Comparison of ENCODE assay signal across 23 mouse cellular contexts in the genomic region with DNA sequence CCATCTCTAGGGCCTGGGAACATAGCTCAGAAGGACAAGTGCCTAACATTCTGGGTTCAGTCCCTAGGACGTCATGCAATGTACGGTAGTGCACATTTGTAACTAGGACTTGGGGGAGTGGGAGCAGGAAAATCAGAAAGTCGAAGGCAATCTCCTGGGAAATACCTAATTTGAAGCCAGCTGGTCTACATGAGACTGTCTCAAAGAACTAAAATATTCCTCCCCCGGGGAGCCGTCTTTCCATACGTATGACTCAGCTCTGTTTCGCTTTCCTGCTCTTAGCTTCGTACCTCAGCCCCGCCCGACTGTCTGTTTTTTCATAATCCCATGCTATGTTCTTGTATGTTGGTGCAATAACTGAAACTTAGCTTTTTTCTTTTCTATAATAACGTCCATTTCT.
DNase-seq lines count a peak whose midpoint lies in the region; ATAC-seq and TF ChIP-seq lines count a peak whose summit lies in the region.
"Had no signal": no experiment of that assay in that cellular context is flagged by ENCODE, and none has a peak within 500 bp of the region (broad histone marks: within the 10 kb centered on the region; RNA-seq: fewer than 3 reads in every experiment).

No protein-coding gene starts in this region.

- H3K4me2 ChIP-seq in midbrain, postnatal 0 days (ENCODE audit: low read depth, low read length, poor library complexity, severe bottlenecking) = no peak overlapping the region
- H3K4me2 ChIP-seq: forebrain, embryonic 13.5 days; limb, embryonic 15.5 days; liver, embryonic 15.5 days; midbrain, embryonic 13.5 days had no signal

- H3K9me3 ChIP-seq in midbrain, postnatal 0 days (ENCODE audit: low read length) = no peaks in the 10 kb centered on the region
- H3K9me3 ChIP-seq: forebrain, embryonic 13.5 days; limb, embryonic 15.5 days; liver, embryonic 15.5 days; midbrain, embryonic 13.5 days had no signal

- H3K9ac ChIP-seq in midbrain, postnatal 0 days (replicated peaks; ENCODE audit: low read length, poor library complexity, severe bottlenecking) = no peak overlapping the region
- H3K9ac ChIP-seq: forebrain, embryonic 13.5 days; limb, embryonic 15.5 days; liver, embryonic 15.5 days; midbrain, embryonic 13.5 days had no signal

- H3K27ac ChIP-seq in left cerebral cortex, adult 2 months = peak overlapping the region; percentile 55
- no peak overlapping the region for H3K27ac ChIP-seq in midbrain, postnatal 0 days (ENCODE audit: low read depth, low read length)
- H3K27ac ChIP-seq: forebrain, embryonic 13.5 days; hindbrain, postnatal 0 days; limb, embryonic 15.5 days; liver, embryonic 15.5 days; midbrain, embryonic 13.5 days had no signal

- 85% methylated on average over 11 of the region's 11 CpGs for WGBS in midbrain, postnatal 0 days

- H3K4me1 ChIP-seq in midbrain, postnatal 0 days (ENCODE audit: insufficient read depth, low read length) = no peaks in the 10 kb centered on the region
- H3K4me1 ChIP-seq: forebrain, embryonic 13.5 days; limb, embryonic 15.5 days; liver, embryonic 15.5 days; midbrain, embryonic 13.5 days had no signal

- no peaks in the 10 kb centered on the region for H3K27me3 ChIP-seq in midbrain, postnatal 0 days (ENCODE audit: insufficient read depth, low read length)
- H3K27me3 ChIP-seq: forebrain, embryonic 13.5 days; limb, embryonic 15.5 days; liver, embryonic 15.5 days; midbrain, embryonic 13.5 days had no signal

- peak; percentile 35 for DNase-seq in layer of hippocampus, adult 11-12 months (ENCODE audit: low spot score)
- no peak for DNase-seq in layer of hippocampus, postnatal 36 days
- peak; percentile 4 for DNase-seq in R1 (ENCODE audit: low read depth, low spot score)
- DNase-seq in left cerebral cortex, adult 2 months (ENCODE audit: extremely low spot score in 1 of 2, low spot score in 2 of 2) = peak in 1 of 2 experiments; percentile 33
- DNase-seq in right cerebral cortex, postnatal 14 days = peak; percentile 32
- DNase-seq in embryo, embryonic 10.5 days (ENCODE audit: low spot score) = no peak
- no peak for DNase-seq in midbrain, postnatal 0 days (ENCODE audit: low spot score)
- no peak for DNase-seq in spleen, adult 12 weeks (ENCODE audit: low spot score)
- DNase-seq: adrenal gland, postnatal 25 days; cerebellum, adult 11-12 months; cerebellum, postnatal 14 days; lung, postnatal 10 days; spleen, adult 18-20 months; thymus, adult 18-20 months; thymus, postnatal 4 days had no signal

- no peak for ATAC-seq in midbrain, postnatal 0 days (ENCODE audit: low FRiP score)
- ATAC-seq: forebrain, embryonic 13.5 days; hindbrain, postnatal 0 days; intestine, postnatal 0 days; midbrain, embryonic 13.5 days had no signal

- no peak for TF ChIP-seq CTCF in left cerebral cortex, adult 2 months (IDR thresholded peaks at IDR 0.05)
- no peak for TF ChIP-seq CTCF in midbrain, postnatal 0 days (IDR thresholded peaks at IDR 0.05)

- no peak overlapping the region for H3K4me3 ChIP-seq in left cerebral cortex, adult 2 months
- H3K4me3 ChIP-seq in midbrain, postnatal 0 days (ENCODE audit: low read depth, low read length) = no peak overlapping the region
- H3K4me3 ChIP-seq: forebrain, embryonic 13.5 days; limb, embryonic 15.5 days; liver, embryonic 15.5 days; midbrain, embryonic 13.5 days; myocyte had no signal

- peaks cover 3% of the 10 kb centered on the region for H3K36me3 ChIP-seq in midbrain, postnatal 0 days (ENCODE audit: insufficient read depth, low read length)
- H3K36me3 ChIP-seq: G1E; limb, embryonic 15.5 days; liver, embryonic 15.5 days; midbrain, embryonic 13.5 days had no signal

- intact Hi-C loops in left cerebral cortex, adult 2 months (cut with DNase I) = no loop called here

Comparison
In these comparisons a context has a peak if more than half of its experiments do, and no peak if none do; other contexts are left out.
1. DNase-seq: peak in layer of hippocampus, adult 11-12 months (single experiment), R1 (single experiment) and right cerebral cortex, postnatal 14 days (single experiment); none in layer of hippocampus, postnatal 36 days (0 of 2), embryo, embryonic 10.5 days (single experiment), midbrain, postnatal 0 days (single experiment) and spleen, adult 12 weeks (single experiment).